Mouse (Mus musculus): Measurements from ENCODE around the gene Kif1a.
"Not testable (repeated sequence)": the region's sequence is repeated elsewhere in the genome, so short reads cannot be mapped to it uniquely, and the experiment has no call there.

Gene Kif1a

GRCm38 (mm10) chr1:92970791-92971190 is 131.0 kb downstream of the Kif1a start:
- not testable (repeated sequence) for DNase-seq (ENCODE audit: extremely low spot score)
